Mouse (Mus musculus) liver, postnatal 0 days (tissue): Measurements from ENCODE around the gene Traf5. TPM values are rescaled to one million over a fixed set of nuclear protein-coding genes. Genes with fewer than 3 reads are reported as not detected.

ENCODE experiments used
- ATAC-seq: fragments of 200-750 bp; cut with Nextera tagmentation; 2 replicates; pipeline ENCODE4 v1.8.0; 2017; ENCODE audit warnings: mild to moderate bottlenecking, moderate library complexity
- DNase-seq: peaks from one replicate; pipeline ENCODE4 v3.0.0-alpha.2; 2016
- H3K27ac ChIP-seq: fragments of 300-500 bp; sonication (generic); 2 replicates; pipeline ENCODE4 v1.5.1; 2014; ENCODE audit warnings: antibody characterized with exemption, moderate library complexity, mild to moderate bottlenecking, low read depth
- H3K27me3 ChIP-seq: fragments of 300-500 bp; sonication (generic); 2 replicates; pipeline ENCODE4 v1.6.1; 2014; ENCODE audit warnings: low read length, control low read depth, mixed read lengths; ENCODE audit not compliant: insufficient read depth
- H3K36me3 ChIP-seq: fragments of 300-500 bp; sonication (generic); replicated peaks from 2 replicates; pipeline ENCODE4 v1.6.1; 2014; ENCODE audit warnings: mild to moderate bottlenecking, control low read depth, low read length, moderate library complexity, mixed read lengths; ENCODE audit not compliant: insufficient read depth
- H3K4me1 ChIP-seq: fragments of 300-500 bp; sonication (generic); 2 replicates; pipeline ENCODE4 v1.6.1; 2014; ENCODE audit warnings: antibody characterized with exemption, mild to moderate bottlenecking, control low read depth; ENCODE audit not compliant: insufficient read depth
- H3K4me2 ChIP-seq: fragments of 300-500 bp; sonication (generic); 2 replicates; pipeline ENCODE4 v1.6.1; 2014; ENCODE audit warnings: low read depth, mild to moderate bottlenecking, low read length, moderate library complexity, mixed read lengths
- H3K4me3 ChIP-seq: fragments of 300-500 bp; sonication (generic); 2 replicates; pipeline ENCODE4 v1.5.1; 2014; ENCODE audit warnings: low read depth, low read length
- H3K9ac ChIP-seq: fragments of 300-500 bp; sonication (generic); replicated peaks from 2 replicates; pipeline ENCODE4 v1.6.1; 2014; ENCODE audit warnings: mild to moderate bottlenecking, moderate library complexity
- H3K9me3 ChIP-seq: fragments of 300-500 bp; sonication (generic); 2 replicates; pipeline ENCODE4 v1.6.1; 2016; ENCODE audit warnings: mild to moderate bottlenecking, control low read depth, low read length, mixed read lengths
- CTCF ChIP-seq: sonication (generic); IDR thresholded peaks from 2 replicates; pipeline ENCODE4 v1.5.1; 2016; ENCODE audit warnings: antibody characterized with exemption, low read depth
- EP300 ChIP-seq: IDR thresholded peaks from 2 replicates; pipeline ENCODE4 v1.6.1; 2016; ENCODE audit warnings: antibody characterized with exemption, low read depth, mild to moderate bottlenecking
- WGBS: fragments of 180-500 bp; shearing (Covaris S2); extraction: QIAGEN DNeasy Blood & Tissue Kit; methylation state at CpG from one replicate; pipeline ENCODE4 v1.1.7; 2014; ENCODE audit not compliant: insufficient replicate concordance; 5-methylcytosine and 5-hydroxymethylcytosine counted together
- polyA plus RNA-seq: library from polyadenylated mRNA; unstranded; fragments of >200 nt; fragmentation: Nextera tagmentation; extraction: Ambion mirVana; gene quantifications from 2 replicates; pipeline ENCODE4 v1.2.1, GENCODE M21; 2015

Traf5 gene
- polyA plus RNA-seq, 1 experiment from 2014 or later: 4.2 TPM

DNA sequence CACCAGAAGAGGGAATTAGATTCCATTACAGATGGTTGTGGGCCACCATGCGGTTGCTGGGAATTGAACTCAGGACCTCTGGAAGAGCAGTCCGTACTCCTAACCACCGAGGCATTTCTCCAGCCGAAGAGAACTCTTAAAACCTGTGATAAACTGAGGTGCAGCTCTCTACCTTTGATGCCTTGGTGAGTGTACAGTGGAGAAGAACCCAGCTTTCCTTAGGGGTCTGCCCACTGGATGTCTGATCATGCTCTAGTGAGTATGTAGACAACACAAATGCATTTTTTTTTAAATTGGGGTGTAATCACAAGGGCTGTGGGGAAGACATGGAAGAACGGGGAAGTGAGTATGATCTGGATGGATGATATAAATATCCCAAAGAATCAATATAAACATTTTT is 3.3 kb upstream of the Traf5 start:
- Histone ChIP-seq H3K9me3 (no peaks in the 10 kb centered on the region), H3K27me3 (no peaks in the 10 kb centered on the region), H3K9ac (no peak overlapping the region), H3K36me3 (peaks cover 13% of the 10 kb centered on the region), H3K4me1 (peaks cover 11% of the 10 kb centered on the region), H3K4me3 (no peak overlapping the region), H3K4me2 (no peak overlapping the region), H3K27ac (no peak overlapping the region)
- ATAC-seq: no peak
- no peak for DNase-seq
- 82% methylated on average over 5 of the region's 5 CpGs for WGBS
- no peak for TF ChIP-seq CTCF
- no peak for TF ChIP-seq EP300

- no peak overlapping the region for H3K4me2 ChIP-seq
- H3K4me1 ChIP-seq: peaks cover 17% of the 10 kb centered on the region
- no peaks in the 10 kb centered on the region for H3K9me3 ChIP-seq
- DNase-seq: peak; percentile 74
- no peak overlapping the region for H3K9ac ChIP-seq
- no peak overlapping the region for H3K4me3 ChIP-seq
- ATAC-seq: no peak
- H3K27me3 ChIP-seq: no peaks in the 10 kb centered on the region
- H3K27ac ChIP-seq: no peak overlapping the region
- peaks cover 10% of the 10 kb centered on the region; the same call in 1 of the 2 replicates for H3K36me3 ChIP-seq
- 53% methylated on average over 13 of the region's 13 CpGs for WGBS
- TF ChIP-seq EP300 (no peak), CTCF (peak; percentile 91)
Measured at GRCm38 (mm10) chr1:192094451-192095170, 2.3 kb upstream of the Traf5 start.

GRCm38 (mm10) chr1:192092879-192093660 is 711 bp upstream of the Traf5 start:
- H3K9me3 ChIP-seq: no peaks in the 10 kb centered on the region
- 32% methylated on average over 16 of the region's 16 CpGs for WGBS

GRCm38 (mm10) chr1:192090689-192091567 is 1.4 kb downstream of the Traf5 start:
- peaks cover 25% of the 10 kb centered on the region for H3K4me1 ChIP-seq

More at GRCm38 (mm10) chr1:192092879-192093660, 711 bp upstream of the Traf5 start:
- Histone ChIP-seq H3K9ac (0 out of 2 replicates have a peak overlapping the region, but pooled peaks have one; percentile 62), H3K4me1 (peaks cover 22% of the 10 kb centered on the region), H3K4me3 (peak overlapping the region; percentile 57), H3K27ac (no peak overlapping the region), H3K4me2 (peak overlapping the region; percentile 95), H3K27me3 (no peaks in the 10 kb centered on the region), H3K36me3 (0 out of 2 replicates have a peak, but pooled peaks cover 3% of the 10 kb centered on the region)
- TF ChIP-seq EP300 (no peak), CTCF (peak; percentile 97)
- peak; percentile 85 for ATAC-seq
- DNase-seq: peak; percentile 85

GRCm38 (mm10) chr1:192090281-192090680 is 2.1 kb downstream of the Traf5 start:
- Histone ChIP-seq H3K27ac (no peak overlapping the region), H3K9me3 (no peaks in the 10 kb centered on the region), H3K36me3 (no peaks in the 10 kb centered on the region), H3K4me1 (peaks cover 25% of the 10 kb centered on the region), H3K27me3 (no peaks in the 10 kb centered on the region), H3K4me3 (no peak overlapping the region), H3K9ac (no peak overlapping the region), H3K4me2 (peak overlapping the region; percentile 95)
- ATAC-seq: no peak
- WGBS: 69% methylated on average over 3 of the region's 3 CpGs
- no peak for DNase-seq
- TF ChIP-seq CTCF (no peak), EP300 (no peak)

More at GRCm38 (mm10) chr1:192090689-192091567, 1.4 kb downstream of the Traf5 start:
- Histone ChIP-seq H3K4me2 (peak overlapping the region; percentile 95), H3K9me3 (no peaks in the 10 kb centered on the region), H3K27me3 (no peaks in the 10 kb centered on the region), H3K27ac (no peak overlapping the region), H3K9ac (peak overlapping the region; percentile 62; the same call in 1 of the 2 replicates), H3K4me3 (peak overlapping the region; percentile 57), H3K36me3 (no peaks in the 10 kb centered on the region)
- no peak for ATAC-seq
- DNase-seq: no peak
- whole genome bisulfite sequencing: 68% methylated on average over 11 of the region's 11 CpGs
- TF ChIP-seq EP300 (no peak), CTCF (no peak)
